In genomic region chr5:108035523-108035922, GRCm38 (mm10) we compare ENCODE assay signal across 23 mouse cellular contexts. TPM values are rescaled to one million over a fixed set of nuclear protein-coding genes. Genes with fewer than 3 reads are reported as not detected.
DNase-seq lines count a peak whose midpoint lies in the region; ATAC-seq and TF ChIP-seq lines count a peak whose summit lies in the region.
"Had no signal": no experiment of that assay in that cellular context is flagged by ENCODE, and none has a peak within 500 bp of the region (broad histone marks: within the 10 kb centered on the region; RNA-seq: fewer than 3 reads in every experiment).

No protein-coding gene starts in this region.

- H3K4me3 ChIP-seq in forebrain, embryonic 15.5 days, result no peak overlapping the region
- no peak overlapping the region for H3K4me3 ChIP-seq in forebrain, postnatal 0 days (ENCODE audit: low read depth, low read length)
- no peak overlapping the region for H3K4me3 ChIP-seq in midbrain, embryonic 14.5 days (replicated peaks; ENCODE audit: low read depth, low read length)
- H3K4me3 ChIP-seq in midbrain, embryonic 13.5 days (replicated peaks), result no peak overlapping the region
- H3K4me3 ChIP-seq in ES-Bruce4 (ENCODE audit: low read depth, low read length), result no peak overlapping the region
- H3K4me3 ChIP-seq in hindbrain, embryonic 16.5 days (ENCODE audit: low read length), result no peak overlapping the region
- H3K4me3 ChIP-seq: heart, embryonic 12.5 days; limb, embryonic 15.5 days; stomach, embryonic 15.5 days had no signal

- 14% methylated on average over 2 of the region's 2 CpGs for WGBS in forebrain, embryonic 15.5 days
- WGBS in forebrain, postnatal 0 days, result 16% methylated on average over 2 of the region's 2 CpGs
- 58% methylated on average over 2 of the region's 2 CpGs for WGBS in midbrain, embryonic 14.5 days
- 41% methylated on average over 2 of the region's 2 CpGs for whole genome bisulfite sequencing in midbrain, embryonic 13.5 days
- 25% methylated on average over 2 of the region's 2 CpGs for WGBS in hindbrain, embryonic 16.5 days

- H3K4me2 ChIP-seq in forebrain, embryonic 15.5 days (replicated peaks), result no peak overlapping the region
- no peak overlapping the region for H3K4me2 ChIP-seq in forebrain, postnatal 0 days (ENCODE audit: low read depth)
- H3K4me2 ChIP-seq in midbrain, embryonic 14.5 days (ENCODE audit: low read length), result no peak overlapping the region
- H3K4me2 ChIP-seq in midbrain, embryonic 13.5 days (replicated peaks), result no peak overlapping the region
- no peak overlapping the region for H3K4me2 ChIP-seq in hindbrain, embryonic 16.5 days (ENCODE audit: low read length)
- H3K4me2 ChIP-seq: heart, embryonic 12.5 days; limb, embryonic 15.5 days; lung, embryonic 14.5 days; stomach, embryonic 15.5 days had no signal

- no peak for DNase-seq in forebrain, postnatal 0 days
- peak; percentile 9 for DNase-seq in midbrain, embryonic 14.5 days
- no peak for DNase-seq in ovary, adult 18-20 months (ENCODE audit: low spot score)
- DNase-seq in kidney, adult 9 months, result no peak
- DNase-seq: adrenal gland, postnatal 10 days; B cell, adult 2 months; cerebellum, adult 8-10 months; gastrocnemius, postnatal 25 days; heart, adult 18-20 months; heart, postnatal 10 days; kidney, adult 11 months; layer of hippocampus, adult 9-11 months; left cerebral cortex, postnatal 4 days; lung, embryonic 14.5 days; thymus, postnatal 4 days had no signal

- H3K27ac ChIP-seq in forebrain, embryonic 15.5 days (replicated peaks), result peak overlapping the region; percentile 55
- no peak overlapping the region for H3K27ac ChIP-seq in forebrain, postnatal 0 days (ENCODE audit: low read depth, low read length)
- no peak overlapping the region for H3K27ac ChIP-seq in midbrain, embryonic 14.5 days (replicated peaks; ENCODE audit: low read depth, low read length)
- H3K27ac ChIP-seq in midbrain, embryonic 13.5 days, result no peak overlapping the region
- peak overlapping the region; percentile 69 for H3K27ac ChIP-seq in ES-Bruce4 (ENCODE audit: insufficient read depth, low read length)
- no peak overlapping the region for H3K27ac ChIP-seq in hindbrain, embryonic 16.5 days (ENCODE audit: low read depth, low read length)
- H3K27ac ChIP-seq: limb, embryonic 15.5 days; liver, embryonic 14.5 days; stomach, embryonic 15.5 days had no signal

- no peak overlapping the region for H3K9ac ChIP-seq in forebrain, embryonic 15.5 days (replicated peaks)
- no peak overlapping the region for H3K9ac ChIP-seq in forebrain, postnatal 0 days
- H3K9ac ChIP-seq in midbrain, embryonic 14.5 days (replicated peaks; ENCODE audit: low read length), result no peak overlapping the region
- H3K9ac ChIP-seq in midbrain, embryonic 13.5 days (replicated peaks), result no peak overlapping the region
- no peak overlapping the region for H3K9ac ChIP-seq in ES-Bruce4 (ENCODE audit: low read depth, poor library complexity, severe bottlenecking)
- H3K9ac ChIP-seq in hindbrain, embryonic 16.5 days (ENCODE audit: low read depth, low read length), result no peak overlapping the region
- H3K9ac ChIP-seq: heart, embryonic 12.5 days; limb, embryonic 15.5 days; liver, embryonic 14.5 days; lung, embryonic 14.5 days; stomach, embryonic 15.5 days had no signal

- H3K4me1 ChIP-seq in forebrain, embryonic 15.5 days, result peaks cover 8% of the 10 kb centered on the region; the same call in 1 of the 2 replicates
- H3K4me1 ChIP-seq in forebrain, postnatal 0 days (ENCODE audit: insufficient read depth), result no peaks in the 10 kb centered on the region
- H3K4me1 ChIP-seq in midbrain, embryonic 14.5 days (ENCODE audit: control insufficient read depth, insufficient read depth, low read length), result no peaks in the 10 kb centered on the region
- no peaks in the 10 kb centered on the region for H3K4me1 ChIP-seq in midbrain, embryonic 13.5 days (replicated peaks)
- H3K4me1 ChIP-seq in ES-Bruce4 (ENCODE audit: control insufficient read depth, insufficient read depth, low read length), result no peaks in the 10 kb centered on the region
- H3K4me1 ChIP-seq in hindbrain, embryonic 16.5 days (ENCODE audit: control insufficient read depth, insufficient read depth, low read depth, low read length), result no peaks in the 10 kb centered on the region
- H3K4me1 ChIP-seq: heart, embryonic 12.5 days; limb, embryonic 15.5 days; stomach, embryonic 15.5 days had no signal

- no peak for TF ChIP-seq EP300 in ES-Bruce4 (IDR thresholded peaks at IDR 0.05; ENCODE audit: insufficient read depth, low read depth, low read length)

- no peak for TF ChIP-seq CTCF in forebrain, postnatal 0 days (IDR thresholded peaks at IDR 0.05; ENCODE audit: low read depth)
- TF ChIP-seq CTCF in ES-Bruce4 (IDR thresholded peaks at IDR 0.05; ENCODE audit: low read depth, low read length), result no peak

- no peaks in the 10 kb centered on the region for H3K9me3 ChIP-seq in forebrain, embryonic 15.5 days
- H3K9me3 ChIP-seq in forebrain, postnatal 0 days (ENCODE audit: low read length), result no peaks in the 10 kb centered on the region
- H3K9me3 ChIP-seq in midbrain, embryonic 14.5 days (ENCODE audit: control insufficient read depth, low read length), result no peaks in the 10 kb centered on the region
- H3K9me3 ChIP-seq in midbrain, embryonic 13.5 days, result no peaks in the 10 kb centered on the region
- H3K9me3 ChIP-seq in ES-Bruce4 (replicated peaks; ENCODE audit: control insufficient read depth, insufficient read depth, low read length, poor library complexity, severe bottlenecking), result no peaks in the 10 kb centered on the region
- H3K9me3 ChIP-seq in hindbrain, embryonic 16.5 days (ENCODE audit: control insufficient read depth, low read length), result no peaks in the 10 kb centered on the region
- H3K9me3 ChIP-seq: heart, embryonic 12.5 days; limb, embryonic 15.5 days; stomach, embryonic 15.5 days had no signal

- no peaks in the 10 kb centered on the region for H3K36me3 ChIP-seq in forebrain, embryonic 15.5 days
- H3K36me3 ChIP-seq in forebrain, postnatal 0 days (ENCODE audit: insufficient read depth), result no peaks in the 10 kb centered on the region
- H3K36me3 ChIP-seq in midbrain, embryonic 14.5 days (ENCODE audit: control insufficient read depth, insufficient read depth, low read length), result no peaks in the 10 kb centered on the region
- no peaks in the 10 kb centered on the region for H3K36me3 ChIP-seq in midbrain, embryonic 13.5 days
- no peaks in the 10 kb centered on the region for H3K36me3 ChIP-seq in ES-Bruce4 (ENCODE audit: control insufficient read depth, insufficient read depth, low read length, poor library complexity, severe bottlenecking)
- H3K36me3 ChIP-seq in hindbrain, embryonic 16.5 days (ENCODE audit: control insufficient read depth, insufficient read depth, low read length), result no peaks in the 10 kb centered on the region
- H3K36me3 ChIP-seq: heart, embryonic 12.5 days; limb, embryonic 15.5 days; stomach, embryonic 15.5 days had no signal

- TF ChIP-seq POLR2A in ES-Bruce4 (IDR thresholded peaks at IDR 0.05; ENCODE audit: insufficient read depth, low read length), result no peak

- ATAC-seq in forebrain, embryonic 15.5 days (replicated peaks), result peak; percentile 82
- no peak for ATAC-seq in forebrain, postnatal 0 days
- no peak for ATAC-seq in midbrain, embryonic 14.5 days (ENCODE audit: low FRiP score, low TSS enrichment)
- ATAC-seq in midbrain, embryonic 13.5 days, result no peak
- peak; percentile 56 for ATAC-seq in hindbrain, embryonic 16.5 days

- H3K27me3 ChIP-seq in forebrain, embryonic 15.5 days, result no peaks in the 10 kb centered on the region
- H3K27me3 ChIP-seq in forebrain, postnatal 0 days (ENCODE audit: insufficient read depth, low read length), result no peaks in the 10 kb centered on the region
- no peaks in the 10 kb centered on the region for H3K27me3 ChIP-seq in midbrain, embryonic 14.5 days (ENCODE audit: control insufficient read depth, insufficient read depth, low read length)
- no peaks in the 10 kb centered on the region for H3K27me3 ChIP-seq in midbrain, embryonic 13.5 days
- H3K27me3 ChIP-seq in ES-Bruce4 (ENCODE audit: control insufficient read depth, insufficient read depth, low read length, poor library complexity, severe bottlenecking), result no peaks in the 10 kb centered on the region
- H3K27me3 ChIP-seq in hindbrain, embryonic 16.5 days (replicated peaks; ENCODE audit: control insufficient read depth, insufficient read depth, low read length), result no peaks in the 10 kb centered on the region
- H3K27me3 ChIP-seq: heart, embryonic 12.5 days; limb, embryonic 15.5 days; stomach, embryonic 15.5 days had no signal

RNA-seq across cellular contexts. Expression of gene Mtf2, which starts 30.0 kb away (rescaled TPM):
- 143 and 144 TPM in 2 replicates for polyA plus RNA-seq in forebrain, embryonic 15.5 days (2015; fragmentation: Nextera tagmentation; extraction: Ambion mirVana)
- 75.1 and 96.2 TPM in 2 replicates for total RNA-seq in forebrain, postnatal 0 days (2014; rRNA removed)
- polyA plus RNA-seq in forebrain, postnatal 0 days (2015; fragmentation: Nextera tagmentation; extraction: Ambion mirVana), result 49.0 and 61.9 TPM in 2 replicates
- 91.4 and 113 TPM in 2 replicates for polyA plus RNA-seq in midbrain, embryonic 14.5 days (2014; fragmentation: Nextera tagmentation; extraction: Ambion mirVana)
- 140 and 146 TPM in 2 replicates for polyA plus RNA-seq in midbrain, embryonic 13.5 days (2015; fragmentation: Nextera tagmentation; extraction: Ambion mirVana)
- 216 and 257 TPM in 2 replicates for polyA plus RNA-seq in ES-Bruce4 (2011; ENCODE audit: insufficient read depth, insufficient read length, low read depth, missing spikeins)
- polyA plus RNA-seq in hindbrain, embryonic 16.5 days (2015; fragmentation: Nextera tagmentation; extraction: Ambion mirVana), result 76.4 and 88.7 TPM in 2 replicates

RNA-seq across cellular contexts. Expression of gene Fam69a, which starts 48.6 kb away (rescaled TPM):
- polyA plus RNA-seq in forebrain, embryonic 15.5 days (2015; fragmentation: Nextera tagmentation; extraction: Ambion mirVana), result 31.5 and 31.9 TPM in 2 replicates
- 23.9 and 28.5 TPM in 2 replicates for total RNA-seq in forebrain, postnatal 0 days (2014; rRNA removed)
- 47.8 and 60.9 TPM in 2 replicates for polyA plus RNA-seq in forebrain, postnatal 0 days (2015; fragmentation: Nextera tagmentation; extraction: Ambion mirVana)
- 48.5 and 53.9 TPM in 2 replicates for polyA plus RNA-seq in midbrain, embryonic 14.5 days (2014; fragmentation: Nextera tagmentation; extraction: Ambion mirVana)
- 36.0 and 38.7 TPM in 2 replicates for polyA plus RNA-seq in midbrain, embryonic 13.5 days (2015; fragmentation: Nextera tagmentation; extraction: Ambion mirVana)
- polyA plus RNA-seq in ES-Bruce4 (2011; ENCODE audit: insufficient read depth, insufficient read length, low read depth, missing spikeins), result 7.8 and 8.9 TPM in 2 replicates
- polyA plus RNA-seq in hindbrain, embryonic 16.5 days (2015; fragmentation: Nextera tagmentation; extraction: Ambion mirVana), result 68.1 and 73.3 TPM in 2 replicates

Comparison
In these comparisons a context has a peak if more than half of its experiments do, and no peak if none do; other contexts are left out.
1. ATAC-seq: peak in forebrain, embryonic 15.5 days (single experiment) and hindbrain, embryonic 16.5 days (single experiment); none in forebrain, postnatal 0 days (single experiment), midbrain, embryonic 14.5 days (single experiment) and midbrain, embryonic 13.5 days (single experiment).
2. H3K27ac ChIP-seq: peak in forebrain, embryonic 15.5 days (single experiment) and ES-Bruce4 (single experiment); none in forebrain, postnatal 0 days (single experiment), midbrain, embryonic 14.5 days (single experiment), midbrain, embryonic 13.5 days (single experiment) and hindbrain, embryonic 16.5 days (single experiment).